Mouse (Mus musculus): Measurements from ENCODE around the gene Sirpa. TPM values are rescaled to one million over a fixed set of nuclear protein-coding genes. Genes with fewer than 3 reads are reported as not detected.

The Sirpa gene
- total and polyA plus RNA-seq, 3 experiments = 20.4 to 30.6 (median 27.1) TPM

GRCm38 (mm10) chr2:129629786-129630531 lies 37.3 kb downstream of the Sirpa start:
- TF ChIP-seq ZC3H11A (IDR thresholded peaks at IDR 0.05; ENCODE audit: low read depth, low read length) = no peak
- no peak for TF ChIP-seq MXI1 (IDR thresholded peaks at IDR 0.05; ENCODE audit: low read depth, low read length)
- TF ChIP-seq PAX5 (IDR thresholded peaks at IDR 0.05; ENCODE audit: low read length) = no peak
- TF ChIP-seq ZMIZ1 (IDR thresholded peaks at IDR 0.05; ENCODE audit: low read depth, low read length) = no peak
- TF ChIP-seq ELF1 (IDR thresholded peaks at IDR 0.05; ENCODE audit: low read depth, low read length) = no peak
- TF ChIP-seq ZNF384 (IDR thresholded peaks at IDR 0.05; ENCODE audit: low read depth, low read length) = no peak
- TF ChIP-seq POLR2A (IDR thresholded peaks at IDR 0.05; ENCODE audit: low read depth, low read length) = no peak
- TF ChIP-seq CHD2 (IDR thresholded peaks at IDR 0.05; ENCODE audit: low read length) = no peak
- no peak for TF ChIP-seq SMC3 (IDR thresholded peaks at IDR 0.05; ENCODE audit: low read depth, low read length)
- TF ChIP-seq SIN3A (IDR thresholded peaks at IDR 0.05; ENCODE audit: low read length) = no peak
- TF ChIP-seq NELFE (IDR thresholded peaks at IDR 0.05; ENCODE audit: low read depth, low read length) = no peak
- no peak for TF ChIP-seq TCF12 (IDR thresholded peaks at IDR 0.05; ENCODE audit: low read depth, low read length)
- no peak for TF ChIP-seq JUND (conservative IDR thresholded peaks at IDR 0.05; ENCODE audit: low read depth, low read length)
- no peak for TF ChIP-seq MYC (IDR thresholded peaks at IDR 0.05; ENCODE audit: low read depth, low read length)
- TF ChIP-seq POLR2AphosphoS2 (IDR thresholded peaks at IDR 0.05; ENCODE audit: low read depth, low read length) = no peak
- no peak for TF ChIP-seq ETS1 (conservative IDR thresholded peaks at IDR 0.05; ENCODE audit: low read depth, low read length)
- no peak for TF ChIP-seq MAX (IDR thresholded peaks at IDR 0.05; ENCODE audit: low read length)
- no peak for TF ChIP-seq TBP (conservative IDR thresholded peaks at IDR 0.05; ENCODE audit: low read depth, low read length)
- Histone ChIP-seq H3K4me3 (replicated peaks in 1 of 3; ENCODE audit: low read depth in 2 of 3, low read length in 2 of 3, poor library complexity in 1 of 3) (no peak overlapping the region), H3K36me3 (replicated peaks in 1 of 2; ENCODE audit: control insufficient read depth in 1 of 2, insufficient read depth in 1 of 2, low read length in 1 of 2) (peaks cover 15 to 38% of the 10 kb centered on the region in 2 experiments), H3K79me2 (replicated peaks; ENCODE audit: control insufficient read depth, extremely low read depth, insufficient read depth, poor library complexity, severe bottlenecking) (no peaks in the 10 kb centered on the region), H3K4me2 (ENCODE audit: insufficient read depth, low read depth, poor library complexity, severe bottlenecking) (no peak overlapping the region), H3K9ac (ENCODE audit: insufficient read depth, low read depth) (no peak overlapping the region), H3K4me1 (ENCODE audit: control insufficient read depth in 1 of 2, insufficient read depth in 2 of 2) (peaks cover 29 to 59% of the 10 kb centered on the region in 2 experiments), H3K27me3 (replicated peaks) (no peaks in the 10 kb centered on the region), H3K9me3 (replicated peaks; ENCODE audit: low read length) (no peaks in the 10 kb centered on the region), H3K27ac (ENCODE audit: insufficient read depth, low read depth) (no peak overlapping the region)
- in situ Hi-C loops (cut with MboI; ENCODE audit: low pct_ligation_motif_present, low pct_unique_long_range_greater_than_20kb, low sequenced_read_pairs) = no loop called here
- DNase-seq (ENCODE audit: extremely low read depth) = no peak
- dilution Hi-C loops (cut with MboI; ENCODE audit: extremely low pct_ligation_motif_present, extremely low pct_unique_long_range_greater_than_20kb, low sequenced_read_pairs) = no loop called here

GRCm38 (mm10) chr2:129630532-129630886 lies 37.9 kb downstream of the Sirpa start:
- H3K27me3 ChIP-seq (replicated peaks) = no peaks in the 10 kb centered on the region
- H3K4me1 ChIP-seq (ENCODE audit: control insufficient read depth in 1 of 2, insufficient read depth in 2 of 2) = peaks cover 28 to 53% of the 10 kb centered on the region in 2 experiments
- H3K9me3 ChIP-seq (replicated peaks; ENCODE audit: low read length) = no peaks in the 10 kb centered on the region
- no peak overlapping the region for H3K27ac ChIP-seq (ENCODE audit: insufficient read depth, low read depth)
- no peaks in the 10 kb centered on the region for H3K79me2 ChIP-seq (replicated peaks; ENCODE audit: control insufficient read depth, extremely low read depth, insufficient read depth, poor library complexity, severe bottlenecking)
- no peak overlapping the region for H3K4me3 ChIP-seq (replicated peaks in 1 of 3; ENCODE audit: low read depth in 2 of 3, low read length in 2 of 3, poor library complexity in 1 of 3)
- H3K36me3 ChIP-seq (replicated peaks in 1 of 2; ENCODE audit: control insufficient read depth in 1 of 2, insufficient read depth in 1 of 2, low read length in 1 of 2) = peaks cover 15 to 37% of the 10 kb centered on the region in 2 experiments
- dilution Hi-C loops (cut with MboI; ENCODE audit: extremely low pct_ligation_motif_present, extremely low pct_unique_long_range_greater_than_20kb, low sequenced_read_pairs) (no loop called here), in situ Hi-C loops (cut with MboI; ENCODE audit: low pct_ligation_motif_present, low pct_unique_long_range_greater_than_20kb, low sequenced_read_pairs) (no loop called here)
- H3K4me2 ChIP-seq (ENCODE audit: insufficient read depth, low read depth, poor library complexity, severe bottlenecking) = no peak overlapping the region
- DNase-seq (ENCODE audit: extremely low read depth) = no peak
- H3K9ac ChIP-seq (ENCODE audit: insufficient read depth, low read depth) = no peak overlapping the region
- TF ChIP-seq BHLHE40 (IDR thresholded peaks at IDR 0.05; ENCODE audit: low read depth, low read length) (no peak), CHD1 (IDR thresholded peaks at IDR 0.05; ENCODE audit: low read depth, low read length) (no peak), USF1 (IDR thresholded peaks at IDR 0.05; ENCODE audit: low read depth, low read length) (no peak), UBTF (IDR thresholded peaks at IDR 0.05; ENCODE audit: low read depth, low read length) (no peak), NRF1 (IDR thresholded peaks at IDR 0.05; ENCODE audit: low read depth, low read length) (no peak), IRF4 (IDR thresholded peaks at IDR 0.05; ENCODE audit: low read depth, low read length) (no peak), HCFC1 (IDR thresholded peaks at IDR 0.05; ENCODE audit: low read depth, low read length) (no peak), RAD21 (IDR thresholded peaks at IDR 0.05; ENCODE audit: low read depth, low read length) (no peak), MEF2A (IDR thresholded peaks at IDR 0.05; ENCODE audit: borderline replicate concordance, low read depth, low read length) (no peak), POLR2AphosphoS2 (IDR thresholded peaks at IDR 0.05; ENCODE audit: low read depth, low read length) (no peak), TBP (conservative IDR thresholded peaks at IDR 0.05; ENCODE audit: low read depth, low read length) (no peak)
